Mouse (Mus musculus) hematopoietic multipotent progenitor cell, adult 10-12 weeks (in vitro differentiated cells): ENCODE measurements around the gene Srrm2. TPM values are rescaled to one million over a fixed set of nuclear protein-coding genes. Genes with fewer than 3 reads are reported as not detected.

Experiments
- polyA plus RNA-seq: library from polyadenylated mRNA; stranded (reverse); fragments of >175 nt; gene quantifications from 2 replicates; pipeline ENCODE4 v1.2.3, GENCODE M21; 2012; ENCODE audit warnings: low replicate concordance

Srrm2 gene
- 277 and 500 TPM in 2 replicates for polyA plus RNA-seq

GRCm38 (mm10) chr17:23790269-23791078, at the start of gene Srrm2:
TSS of gene Srrm2 (plus strand) at chr17:23790532.

GRCm38 (mm10) chr17:23740598-23741021, 49.7 kb upstream of the Srrm2 start, which contains the start of gene Paqr4:
TSS of gene Paqr4 (minus strand) at chr17:23740867.

GRCm38 (mm10) chr17:23745301-23746251, 44.8 kb upstream of the Srrm2 start, which contains the start of gene Kremen2:
TSS of gene Kremen2 (minus strand) at chr17:23745833.

GRCm38 (mm10) chr17:23771284-23772218, 18.8 kb upstream of the Srrm2 start, which contains the start of gene Flywch1:
TSS of gene Flywch1 (minus strand) at chr17:23771602.

GRCm38 (mm10) chr17:23785561-23786471, 4.5 kb upstream of the Srrm2 start, which contains the start of gene Flywch2:
TSS of gene Flywch2 (minus strand) at chr17:23786081.

GRCm38 (mm10) chr17:23829064-23829619, 38.8 kb downstream of the Srrm2 start, which contains the start of gene Elob:
TSS of gene Elob (minus strand) at chr17:23829136.

GRCm38 (mm10) chr17:23836006-23836575, 45.8 kb downstream of the Srrm2 start, which contains the start of gene Prss33:
TSS of gene Prss33 (minus strand) at chr17:23836056.

GRCm38 (mm10) chr17:23843812-23844273, 53.5 kb downstream of the Srrm2 start, which contains the start of the genes Prss32 and Prss41:
TSS of gene Prss32 (plus strand) at chr17:23843855.
TSS of gene Prss41 (minus strand) at chr17:23844172.

GRCm38 (mm10) chr17:23867756-23868155, 77.4 kb downstream of the Srrm2 start, which contains the start of gene Prss21:
TSS of gene Prss21 (plus strand) at chr17:23868056.

Other genes with a start within 250 kb of the Srrm2 start
- gene Zfp213, start 226.3 kb upstream of the Srrm2 start, polyA plus RNA-seq = 13.9 and 35.3 TPM in 2 replicates
- 0.14 and 0.28 TPM in 2 replicates for gene Zfp13, start 191.0 kb upstream of the Srrm2 start, polyA plus RNA-seq
- gene Zscan10, start 189.7 kb upstream of the Srrm2 start, polyA plus RNA-seq = not detected in 2 replicates
- 6.0 and 11.0 TPM in 2 replicates for gene Mmp25, start 145.3 kb upstream of the Srrm2 start, polyA plus RNA-seq
- 0.13 and 0.51 TPM in 2 replicates for gene Bicdl2, start 130.0 kb upstream of the Srrm2 start, polyA plus RNA-seq
- 312 and 318 TPM in 2 replicates for gene Hcfc1r1, start 116.9 kb upstream of the Srrm2 start, polyA plus RNA-seq
- 35.4 and 57.0 TPM in 2 replicates for gene Thoc6, start 116.7 kb upstream of the Srrm2 start, polyA plus RNA-seq
- gene Tnfrsf12a, start 113.1 kb upstream of the Srrm2 start, polyA plus RNA-seq = 5.3 and 7.1 TPM in 2 replicates
- not detected in 2 replicates for gene Cldn6, start 111.3 kb upstream of the Srrm2 start, polyA plus RNA-seq
- not detected in 2 replicates for gene Cldn9, start 106.5 kb upstream of the Srrm2 start, polyA plus RNA-seq
- not detected in 2 replicates for gene 1520401A03Rik, start 67.7 kb upstream of the Srrm2 start, polyA plus RNA-seq
- 73.1 and 119 TPM in 2 replicates for gene Pkmyt1, start 64.2 kb upstream of the Srrm2 start, polyA plus RNA-seq
- gene Paqr4, start 49.7 kb upstream of the Srrm2 start, polyA plus RNA-seq = 3.4 and 7.7 TPM in 2 replicates
- gene Kremen2, start 44.7 kb upstream of the Srrm2 start, polyA plus RNA-seq = 0.36 and 1.4 TPM in 2 replicates
- gene Flywch1, start 18.9 kb upstream of the Srrm2 start, polyA plus RNA-seq = 45.9 and 68.9 TPM in 2 replicates
- 2.9 and 5.6 TPM in 2 replicates for gene Flywch2, start 4.5 kb upstream of the Srrm2 start, polyA plus RNA-seq
- 50.9 and 630 TPM in 2 replicates for gene Elob, start 38.6 kb downstream of the Srrm2 start, polyA plus RNA-seq
- gene Prss33, start 45.5 kb downstream of the Srrm2 start, polyA plus RNA-seq = 0.54 and 1.6 TPM in 2 replicates
- 0.10 TPM in 1 of 2 replicates, not detected in the other for gene Prss32, start 53.3 kb downstream of the Srrm2 start, polyA plus RNA-seq
- gene Prss41, start 53.6 kb downstream of the Srrm2 start, polyA plus RNA-seq = 2.9 and 3.0 TPM in 2 replicates
- gene Prss21, start 77.5 kb downstream of the Srrm2 start, polyA plus RNA-seq = 0.15 TPM in 1 of 2 replicates, not detected in the other
- gene Dcpp1, start 90.3 kb downstream of the Srrm2 start, polyA plus RNA-seq = not detected in 2 replicates
- not detected in 2 replicates for gene Dcpp2, start 90.3 kb downstream of the Srrm2 start, polyA plus RNA-seq
- not detected in 2 replicates for gene Dcpp3, start 126.9 kb downstream of the Srrm2 start, polyA plus RNA-seq
- gene Sbp, start 151.1 kb downstream of the Srrm2 start, polyA plus RNA-seq = not detected in 2 replicates
- gene Sbpl, start 164.7 kb downstream of the Srrm2 start, polyA plus RNA-seq = not detected in 2 replicates
- 0.91 and 1.5 TPM in 2 replicates for gene Prss30, start 190.0 kb downstream of the Srrm2 start, polyA plus RNA-seq
- gene Prss22, start 207.6 kb downstream of the Srrm2 start, polyA plus RNA-seq = 0.17 TPM in 1 of 2 replicates, not detected in the other
- not detected in 2 replicates for gene Prss27, start 247.6 kb downstream of the Srrm2 start, polyA plus RNA-seq